Mouse (Mus musculus) neural tube, embryonic 13.5 days (tissue): Measurements from ENCODE around the gene Fahd1. TPM values are rescaled to one million over a fixed set of nuclear protein-coding genes. Genes with fewer than 3 reads are reported as not detected.
A peak's percentile ranks its signal among the peaks of the same experiment; 100 is the strongest.

Source experiments
- ATAC-seq: fragments of 200-750 bp; cut with Nextera tagmentation; 2 replicates; pipeline ENCODE4 v1.8.0; 2017; ENCODE audit warnings: low read depth, mild to moderate bottlenecking, moderate TSS enrichment, moderate library complexity
- H3K27ac ChIP-seq: fragments of 300-500 bp; sonication (generic); replicated peaks from 2 replicates; pipeline ENCODE4 v1.5.1; 2015; ENCODE audit warnings: moderate library complexity, mild to moderate bottlenecking, inconsistent platforms
- H3K27me3 ChIP-seq: fragments of 300-500 bp; sonication (generic); 2 replicates; pipeline ENCODE4 v1.6.1; 2015; ENCODE audit warnings: mild to moderate bottlenecking, inconsistent platforms
- H3K36me3 ChIP-seq: fragments of 300-500 bp; sonication (generic); 2 replicates; pipeline ENCODE4 v1.6.1; 2015; ENCODE audit warnings: mild to moderate bottlenecking, inconsistent platforms
- H3K4me1 ChIP-seq: fragments of 300-500 bp; sonication (generic); replicated peaks from 2 replicates; pipeline ENCODE4 v1.6.1; 2015; ENCODE audit warnings: inconsistent platforms
- H3K4me2 ChIP-seq: fragments of 300-500 bp; sonication (generic); 2 replicates; pipeline ENCODE4 v1.6.1; 2015; ENCODE audit warnings: inconsistent platforms, mild to moderate bottlenecking, moderate library complexity
- H3K4me3 ChIP-seq: fragments of 300-500 bp; sonication (generic); 2 replicates; pipeline ENCODE4 v1.5.1; 2015; ENCODE audit warnings: mild to moderate bottlenecking, inconsistent platforms
- H3K9ac ChIP-seq: fragments of 300-500 bp; sonication (generic); 2 replicates; pipeline ENCODE4 v1.6.1; 2015; ENCODE audit warnings: moderate library complexity, mild to moderate bottlenecking, inconsistent platforms
- H3K9me3 ChIP-seq: fragments of 300-500 bp; sonication (generic); 2 replicates; pipeline ENCODE4 v1.6.1; 2016; ENCODE audit warnings: inconsistent platforms
- WGBS: fragments of 180-500 bp; shearing (Covaris S2); methylation state at CpG from one replicate; pipeline ENCODE4 v1.1.7; 2015; 5-methylcytosine and 5-hydroxymethylcytosine counted together
- polyA plus RNA-seq: library from polyadenylated mRNA; unstranded; fragments of >200 nt; fragmentation: Nextera tagmentation; extraction: Ambion mirVana; gene quantifications from 2 replicates; pipeline ENCODE4 v1.2.1, GENCODE M21; 2015

The Fahd1 gene
- polyA plus RNA-seq, 1 experiment from 2014 or later = 22.3 TPM

- H3K27ac ChIP-seq = no peak overlapping the region
- peaks cover 66% of the 10 kb centered on the region for H3K36me3 ChIP-seq
- no peak overlapping the region for H3K4me2 ChIP-seq
- no peaks in the 10 kb centered on the region for H3K9me3 ChIP-seq
- WGBS = 92% methylated on average over 13 of the region's 13 CpGs
- ATAC-seq = no peak
- peaks cover 3% of the 10 kb centered on the region; the same call in 1 of the 2 replicates for H3K27me3 ChIP-seq
- H3K9ac ChIP-seq = no peak overlapping the region
- peaks cover 3% of the 10 kb centered on the region for H3K4me1 ChIP-seq
- H3K4me3 ChIP-seq = no peak overlapping the region
These were observed 6.4 kb upstream of the Fahd1 start for GRCm38 (mm10) chr17:24856589-24856988.

GRCm38 (mm10) chr17:24855838-24856464 is 5.8 kb upstream of the Fahd1 start:
- Histone ChIP-seq H3K4me1 (peaks cover 10% of the 10 kb centered on the region), H3K4me2 (no peak overlapping the region), H3K27me3 (peaks cover 8% of the 10 kb centered on the region), H3K27ac (no peak overlapping the region), H3K36me3 (peaks cover 59% of the 10 kb centered on the region), H3K9ac (no peak overlapping the region), H3K4me3 (no peak overlapping the region), H3K9me3 (no peaks in the 10 kb centered on the region)
- no peak for ATAC-seq
- WGBS = 85% methylated on average over 3 of the region's 3 CpGs

- ATAC-seq = no peak
- peaks cover 38% of the 10 kb centered on the region for H3K36me3 ChIP-seq
- peaks cover 24% of the 10 kb centered on the region for H3K4me1 ChIP-seq
- H3K4me2 ChIP-seq = peak overlapping the region; percentile 72
- peak overlapping the region; percentile 81 for H3K9ac ChIP-seq
- H3K4me3 ChIP-seq = peak overlapping the region; percentile 77
- no peak overlapping the region for H3K27ac ChIP-seq
- H3K9me3 ChIP-seq = no peaks in the 10 kb centered on the region
- 81% methylated on average over 10 of the region's 10 CpGs for WGBS
- H3K27me3 ChIP-seq = peaks cover 8% of the 10 kb centered on the region
These were observed 1.4 kb upstream of the Fahd1 start for GRCm38 (mm10) chr17:24851381-24852125.

- H3K9me3 ChIP-seq = no peaks in the 10 kb centered on the region
- no peak for ATAC-seq
- 2% methylated on average over 20 of the region's 20 CpGs for WGBS
These were observed 586 bp upstream of the Fahd1 start for GRCm38 (mm10) chr17:24850773-24851127.

GRCm38 (mm10) chr17:24849733-24850064 is 465 bp downstream of the Fahd1 start:
- H3K4me3 ChIP-seq = peak overlapping the region; percentile 77
- peak overlapping the region; percentile 94 for H3K27ac ChIP-seq
- peak overlapping the region; percentile 89 for H3K4me2 ChIP-seq
- peak overlapping the region; percentile 81 for H3K9ac ChIP-seq
- H3K9me3 ChIP-seq = no peaks in the 10 kb centered on the region
- peak; percentile 73 for ATAC-seq
- H3K36me3 ChIP-seq = peaks cover 21% of the 10 kb centered on the region
- peaks cover 14% of the 10 kb centered on the region for H3K27me3 ChIP-seq
- H3K4me1 ChIP-seq = peaks cover 24% of the 10 kb centered on the region
- WGBS = under 1% methylated on average over 21 of the region's 21 CpGs

More at GRCm38 (mm10) chr17:24850773-24851127, 586 bp upstream of the Fahd1 start:
- Histone ChIP-seq H3K9ac (peak overlapping the region; percentile 81), H3K4me2 (peak overlapping the region; percentile 72), H3K4me1 (peaks cover 24% of the 10 kb centered on the region), H3K36me3 (peaks cover 30% of the 10 kb centered on the region), H3K27me3 (peaks cover 8% of the 10 kb centered on the region), H3K27ac (peak overlapping the region; percentile 67), H3K4me3 (peak overlapping the region; percentile 77)

- no peaks in the 10 kb centered on the region for H3K9me3 ChIP-seq
- H3K9ac ChIP-seq = no peak overlapping the region; the same call in 1 of the 2 replicates
- peaks cover 20% of the 10 kb centered on the region for H3K27me3 ChIP-seq
- no peak overlapping the region for H3K27ac ChIP-seq
- H3K4me1 ChIP-seq = peaks cover 24% of the 10 kb centered on the region
- H3K4me3 ChIP-seq = peak overlapping the region; percentile 77; the same call in 1 of the 2 replicates
- H3K4me2 ChIP-seq = peak overlapping the region; percentile 89
- no peak for ATAC-seq
- H3K36me3 ChIP-seq = peaks cover 10% of the 10 kb centered on the region
These were observed 1.5 kb downstream of the Fahd1 start for GRCm38 (mm10) chr17:24848600-24849031.

GRCm38 (mm10) chr17:24847386-24847785 is 2.8 kb downstream of the Fahd1 start:
- Histone ChIP-seq H3K4me1 (peaks cover 24% of the 10 kb centered on the region), H3K27ac (no peak overlapping the region), H3K9me3 (no peaks in the 10 kb centered on the region), H3K9ac (no peak overlapping the region), H3K27me3 (peaks cover 20% of the 10 kb centered on the region), H3K4me3 (no peak overlapping the region), H3K4me2 (no peak overlapping the region), H3K36me3 (no peaks in the 10 kb centered on the region)
- 97% methylated on average over 1 of the region's 1 CpGs for WGBS
- no peak for ATAC-seq

GRCm38 (mm10) chr17:24844525-24844924 is 5.6 kb downstream of the Fahd1 start:
- Histone ChIP-seq H3K27ac (no peak overlapping the region), H3K4me3 (no peak overlapping the region), H3K4me2 (no peak overlapping the region), H3K9me3 (no peaks in the 10 kb centered on the region), H3K9ac (no peak overlapping the region), H3K27me3 (peaks cover 28% of the 10 kb centered on the region), H3K36me3 (no peaks in the 10 kb centered on the region), H3K4me1 (peaks cover 12% of the 10 kb centered on the region)
- 40% methylated on average over 9 of the region's 9 CpGs for WGBS
- ATAC-seq = no peak

- H3K36me3 ChIP-seq = no peaks in the 10 kb centered on the region
- 56% methylated on average over 2 of the region's 2 CpGs for WGBS
- H3K9ac ChIP-seq = no peak overlapping the region
- ATAC-seq = no peak
- no peak overlapping the region for H3K27ac ChIP-seq
- no peak overlapping the region for H3K4me3 ChIP-seq
- H3K4me2 ChIP-seq = no peak overlapping the region
- peaks cover 32% of the 10 kb centered on the region for H3K27me3 ChIP-seq
- H3K9me3 ChIP-seq = no peaks in the 10 kb centered on the region
- H3K4me1 ChIP-seq = no peaks in the 10 kb centered on the region
These were observed 7.5 kb downstream of the Fahd1 start for GRCm38 (mm10) chr17:24842631-24843030.

GRCm38 (mm10) chr17:24841133-24841532 is 9.0 kb downstream of the Fahd1 start:
- H3K4me2 ChIP-seq = no peak overlapping the region
- H3K4me3 ChIP-seq = no peak overlapping the region
- no peaks in the 10 kb centered on the region for H3K4me1 ChIP-seq
- H3K27me3 ChIP-seq = peaks cover 42% of the 10 kb centered on the region
- H3K36me3 ChIP-seq = no peaks in the 10 kb centered on the region
- H3K9ac ChIP-seq = no peak overlapping the region
- ATAC-seq = no peak
- no peak overlapping the region for H3K27ac ChIP-seq
- 55% methylated on average over 4 of the region's 4 CpGs for WGBS
- H3K9me3 ChIP-seq = no peaks in the 10 kb centered on the region

GRCm38 (mm10) chr17:24840341-24840740 is 9.8 kb downstream of the Fahd1 start:
- no peaks in the 10 kb centered on the region for H3K36me3 ChIP-seq
- H3K27me3 ChIP-seq = peaks cover 45% of the 10 kb centered on the region
- H3K4me1 ChIP-seq = no peaks in the 10 kb centered on the region
- no peak overlapping the region for H3K4me2 ChIP-seq
- no peak overlapping the region for H3K27ac ChIP-seq
- H3K9me3 ChIP-seq = no peaks in the 10 kb centered on the region
- no peak overlapping the region for H3K4me3 ChIP-seq
- H3K9ac ChIP-seq = no peak overlapping the region
- no peak for ATAC-seq
- WGBS = 56% methylated on average over 5 of the region's 5 CpGs

- no peaks in the 10 kb centered on the region for H3K36me3 ChIP-seq
- H3K4me2 ChIP-seq = no peak within 1 kb of the TSS
- no peak within 1 kb of the TSS for H3K9ac ChIP-seq
- no peaks in the 10 kb centered on the region for H3K9me3 ChIP-seq
- H3K27ac ChIP-seq = no peak within 1 kb of the TSS
- 78% methylated on average over 8 of the region's 8 CpGs for WGBS
- no peak for ATAC-seq
- H3K4me1 ChIP-seq = no peaks in the 10 kb centered on the region
- no peak within 1 kb of the TSS for H3K4me3 ChIP-seq
- peaks cover 42% of the 10 kb centered on the region for H3K27me3 ChIP-seq
These were observed 10.3 kb downstream of the Fahd1 start, which contains the start of gene Hagh for GRCm38 (mm10) chr17:24839842-24840241. TSS of gene Hagh (plus strand) at chr17:24840143.
